Mouse (Mus musculus): ENCODE measurements around the gene Tns3. TPM values are rescaled to one million over a fixed set of nuclear protein-coding genes. Genes with fewer than 3 reads are reported as not detected.
A peak's percentile ranks its signal among the peaks of the same experiment; 100 is the strongest.

The Tns3 gene
- polyA plus RNA-seq, 1 experiment from 2014 or later, result 12.6 TPM

DNA sequence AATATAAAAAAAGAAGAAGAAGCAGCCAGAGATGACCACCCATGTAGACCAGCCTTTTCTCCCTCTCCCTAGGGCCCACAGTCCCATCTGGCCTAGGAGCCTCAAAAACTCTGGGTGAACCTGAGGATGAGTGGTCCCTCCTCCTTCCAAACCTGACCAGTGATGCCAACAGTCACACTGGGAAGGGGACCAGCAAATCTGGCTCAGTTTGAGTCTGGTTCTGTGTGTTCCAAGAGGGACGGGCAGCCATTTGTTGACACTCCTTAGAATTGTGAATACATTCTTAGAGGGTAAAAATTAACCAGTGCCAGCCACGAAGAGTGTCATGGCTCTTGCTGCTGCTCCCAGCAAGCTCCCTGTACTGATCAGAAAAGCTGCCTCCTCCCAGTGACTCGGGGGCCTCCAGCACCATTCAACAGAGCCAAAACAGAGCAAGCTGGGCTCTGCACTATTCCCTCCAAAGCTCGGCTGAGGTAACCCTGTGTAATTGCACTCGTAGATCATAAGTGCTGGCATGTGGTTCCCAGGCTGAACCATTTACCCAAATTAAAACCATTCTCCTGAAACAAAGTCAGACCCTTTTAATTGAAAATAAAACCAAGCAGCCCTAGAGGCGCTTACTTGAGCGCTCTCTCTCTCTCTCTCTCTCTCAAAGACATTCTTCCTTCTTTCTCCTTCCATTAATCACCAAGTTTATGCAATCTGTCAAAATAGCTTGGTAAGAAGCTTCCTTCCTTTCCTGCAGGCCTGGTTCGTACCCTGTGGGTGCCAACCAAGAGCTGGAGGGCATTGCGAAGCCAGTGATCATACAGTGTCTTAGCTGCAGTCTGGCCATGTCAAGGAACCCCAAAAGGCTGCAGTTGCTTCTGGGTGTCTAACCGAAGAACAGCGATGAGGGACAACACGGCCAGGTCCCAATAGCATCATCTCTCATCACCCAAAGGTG lies 7.6 kb downstream of the Tns3 start:
- H3K36me3 ChIP-seq, result no peaks in the 10 kb centered on the region
- H3K4me1 ChIP-seq, result peaks cover 24% of the 10 kb centered on the region
- H3K9me3 ChIP-seq, result no peaks in the 10 kb centered on the region
- H3K9ac ChIP-seq, result no peak overlapping the region
- no peak overlapping the region for H3K4me3 ChIP-seq
- 0 out of 2 replicates have a peak, but pooled peaks have one; percentile 22 for ATAC-seq (ENCODE audit: low FRiP score, low read depth)
- no peak overlapping the region for H3K27ac ChIP-seq
- no peaks in the 10 kb centered on the region for H3K27me3 ChIP-seq (replicated peaks)
- WGBS, result 68% methylated on average over 12 of the region's 12 CpGs
- H3K4me2 ChIP-seq (replicated peaks), result no peak overlapping the region

- H3K27me3 ChIP-seq (replicated peaks), result no peaks in the 10 kb centered on the region
- H3K9me3 ChIP-seq, result no peaks in the 10 kb centered on the region
- no peak overlapping the region for H3K9ac ChIP-seq
- no peak overlapping the region for H3K4me2 ChIP-seq (replicated peaks)
- no peak for ATAC-seq (ENCODE audit: low FRiP score, low read depth)
- no peak overlapping the region for H3K27ac ChIP-seq
- 36% methylated on average over 13 of the region's 13 CpGs for WGBS
- peaks cover 19% of the 10 kb centered on the region for H3K4me1 ChIP-seq
- no peaks in the 10 kb centered on the region for H3K36me3 ChIP-seq
- no peak overlapping the region for H3K4me3 ChIP-seq
These were observed 10.5 kb downstream of the Tns3 start for GRCm38 (mm10) chr11:8653800-8654295.

DNA sequence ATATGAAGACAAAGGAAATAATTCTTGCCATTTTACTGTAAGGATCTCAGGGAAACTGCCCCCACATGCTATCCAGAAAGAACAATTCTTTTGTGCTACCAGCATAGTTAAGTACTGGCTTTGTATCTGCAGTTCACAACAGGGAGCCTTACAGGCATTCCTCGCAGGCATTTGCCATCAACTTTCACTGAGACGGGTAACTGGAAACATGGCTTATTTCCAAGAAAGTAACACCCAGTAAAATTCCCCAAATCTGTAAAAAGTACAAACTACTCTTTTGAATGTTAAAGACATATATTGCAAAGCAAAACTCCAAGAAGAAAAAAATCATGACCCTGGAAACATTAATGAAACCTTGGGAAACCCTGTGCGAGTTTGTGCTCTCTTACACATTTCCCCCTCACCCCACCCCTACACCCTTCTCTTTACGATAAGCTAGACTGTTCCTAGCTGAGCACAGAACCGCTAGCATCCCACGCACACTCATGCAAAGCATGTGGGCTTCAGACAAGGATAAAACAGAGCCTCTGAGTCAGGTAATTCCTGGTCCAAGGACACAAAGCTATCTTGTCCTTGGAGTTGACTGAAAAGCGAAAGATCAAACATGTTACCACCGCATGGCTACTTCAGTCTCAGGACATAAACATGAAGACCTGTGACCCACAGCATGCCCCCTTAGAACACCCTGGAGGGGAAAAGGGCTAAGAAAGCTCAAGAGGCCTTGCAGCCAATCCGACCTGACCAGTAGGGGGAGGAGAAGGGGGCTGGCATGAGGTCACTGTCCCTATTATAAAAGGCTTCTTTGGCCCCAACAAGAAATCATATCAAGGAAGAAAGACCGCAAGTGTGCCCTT lies 11.3 kb downstream of the Tns3 start:
- no peak for ATAC-seq (ENCODE audit: low FRiP score, low read depth)
- Histone ChIP-seq H3K9me3 (no peaks in the 10 kb centered on the region), H3K4me2 (replicated peaks) (no peak overlapping the region), H3K9ac (no peak overlapping the region), H3K4me1 (peaks cover 19% of the 10 kb centered on the region), H3K4me3 (no peak overlapping the region), H3K36me3 (no peaks in the 10 kb centered on the region), H3K27ac (no peak overlapping the region), H3K27me3 (replicated peaks) (no peaks in the 10 kb centered on the region)
- 41% methylated on average over 10 of the region's 10 CpGs for WGBS

DNA sequence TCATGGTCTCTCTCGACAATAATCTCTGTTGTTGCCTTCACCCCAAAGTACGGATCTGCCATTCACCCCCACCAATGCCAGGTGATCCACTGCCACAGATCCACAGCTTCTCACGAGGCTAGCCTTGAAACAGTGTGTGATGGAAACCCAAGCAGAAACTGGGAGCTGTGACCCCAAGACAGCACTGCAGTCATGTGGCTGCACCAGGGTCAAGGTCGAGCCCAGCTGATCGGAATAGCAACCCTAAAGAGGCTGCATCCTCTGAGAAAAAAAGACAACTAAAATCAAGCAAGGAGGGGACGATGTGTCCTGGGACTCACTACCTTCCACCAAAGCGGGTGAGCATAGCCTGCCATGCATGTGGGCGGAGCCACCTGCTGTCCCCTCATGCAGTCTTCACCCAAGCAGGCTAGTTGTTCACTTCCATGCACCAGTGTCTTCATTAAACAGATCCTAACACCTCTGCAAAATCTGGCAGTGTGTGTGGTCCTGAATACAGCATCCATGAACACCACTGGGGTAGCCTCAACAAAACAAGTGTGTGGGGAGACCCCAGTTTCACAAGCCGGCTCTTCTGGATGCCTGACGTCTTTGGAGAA lies 12.1 kb downstream of the Tns3 start:
- Histone ChIP-seq H3K36me3 (no peaks in the 10 kb centered on the region), H3K9me3 (no peaks in the 10 kb centered on the region), H3K4me3 (no peak overlapping the region), H3K9ac (no peak overlapping the region), H3K4me1 (peaks cover 19% of the 10 kb centered on the region), H3K4me2 (replicated peaks) (no peak overlapping the region), H3K27ac (no peak overlapping the region), H3K27me3 (replicated peaks) (no peaks in the 10 kb centered on the region)
- 75% methylated on average over 10 of the region's 10 CpGs for WGBS
- ATAC-seq (ENCODE audit: low FRiP score, low read depth), result peak; percentile 23; the same call in 1 of the 2 replicates

DNA sequence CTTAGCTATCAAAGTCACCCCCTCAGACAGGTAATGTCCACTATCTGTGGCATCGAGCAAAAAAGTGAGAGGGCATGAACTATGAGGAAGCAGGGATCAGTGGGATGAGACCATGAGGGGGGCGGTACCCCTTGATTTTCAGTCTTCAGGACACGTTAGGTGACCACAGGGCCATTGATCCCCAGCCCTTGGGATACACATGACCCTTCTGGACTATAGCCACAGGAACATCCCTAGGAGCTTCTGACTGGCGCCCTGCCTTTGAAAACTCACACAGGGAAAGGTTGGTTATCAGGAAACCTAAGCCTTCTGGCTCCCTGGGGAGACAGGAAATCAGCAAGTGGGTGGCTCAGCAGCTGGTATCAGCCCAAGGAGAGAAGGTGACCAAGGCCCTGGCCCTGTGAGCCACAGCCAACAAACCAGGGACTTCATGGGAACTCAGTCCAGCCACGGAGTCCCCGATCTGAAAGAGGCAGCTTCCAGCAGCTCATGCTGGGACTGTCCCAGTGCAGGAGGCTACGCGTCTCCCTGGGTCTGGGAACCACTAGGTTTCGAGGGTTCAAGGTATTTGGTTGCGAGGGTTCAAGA lies 12.8 kb downstream of the Tns3 start:
- Histone ChIP-seq H3K9me3 (no peaks in the 10 kb centered on the region), H3K27me3 (replicated peaks) (no peaks in the 10 kb centered on the region), H3K4me2 (replicated peaks) (no peak overlapping the region), H3K4me3 (no peak overlapping the region), H3K4me1 (peaks cover 19% of the 10 kb centered on the region), H3K9ac (no peak overlapping the region), H3K27ac (no peak overlapping the region), H3K36me3 (no peaks in the 10 kb centered on the region)
- 84% methylated on average over 10 of the region's 10 CpGs for WGBS
- no peak for ATAC-seq (ENCODE audit: low FRiP score, low read depth)

GRCm38 (mm10) chr11:8645609-8646008 lies 18.7 kb downstream of the Tns3 start:
- Histone ChIP-seq H3K36me3 (no peaks in the 10 kb centered on the region), H3K27me3 (replicated peaks) (no peaks in the 10 kb centered on the region), H3K27ac (no peak overlapping the region), H3K9ac (no peak overlapping the region), H3K9me3 (no peaks in the 10 kb centered on the region), H3K4me1 (0 out of 2 replicates have a peak, but pooled peaks cover 6% of the 10 kb centered on the region), H3K4me2 (replicated peaks) (no peak overlapping the region), H3K4me3 (no peak overlapping the region)
- no peak for ATAC-seq (ENCODE audit: low FRiP score, low read depth)
- 88% methylated on average over 3 of the region's 3 CpGs for WGBS

GRCm38 (mm10) chr11:8644272-8644671 lies 20.1 kb downstream of the Tns3 start:
- no peak overlapping the region for H3K4me2 ChIP-seq (replicated peaks)
- ATAC-seq (ENCODE audit: low FRiP score, low read depth), result no peak
- no peak overlapping the region for H3K27ac ChIP-seq
- no peak overlapping the region for H3K9ac ChIP-seq
- no peaks in the 10 kb centered on the region for H3K27me3 ChIP-seq (replicated peaks)
- WGBS, result 96% methylated on average over 2 of the region's 2 CpGs
- H3K4me3 ChIP-seq, result no peak overlapping the region
- H3K9me3 ChIP-seq, result no peaks in the 10 kb centered on the region
- H3K4me1 ChIP-seq, result 0 out of 2 replicates have a peak, but pooled peaks cover 8% of the 10 kb centered on the region
- H3K36me3 ChIP-seq, result no peaks in the 10 kb centered on the region

DNA sequence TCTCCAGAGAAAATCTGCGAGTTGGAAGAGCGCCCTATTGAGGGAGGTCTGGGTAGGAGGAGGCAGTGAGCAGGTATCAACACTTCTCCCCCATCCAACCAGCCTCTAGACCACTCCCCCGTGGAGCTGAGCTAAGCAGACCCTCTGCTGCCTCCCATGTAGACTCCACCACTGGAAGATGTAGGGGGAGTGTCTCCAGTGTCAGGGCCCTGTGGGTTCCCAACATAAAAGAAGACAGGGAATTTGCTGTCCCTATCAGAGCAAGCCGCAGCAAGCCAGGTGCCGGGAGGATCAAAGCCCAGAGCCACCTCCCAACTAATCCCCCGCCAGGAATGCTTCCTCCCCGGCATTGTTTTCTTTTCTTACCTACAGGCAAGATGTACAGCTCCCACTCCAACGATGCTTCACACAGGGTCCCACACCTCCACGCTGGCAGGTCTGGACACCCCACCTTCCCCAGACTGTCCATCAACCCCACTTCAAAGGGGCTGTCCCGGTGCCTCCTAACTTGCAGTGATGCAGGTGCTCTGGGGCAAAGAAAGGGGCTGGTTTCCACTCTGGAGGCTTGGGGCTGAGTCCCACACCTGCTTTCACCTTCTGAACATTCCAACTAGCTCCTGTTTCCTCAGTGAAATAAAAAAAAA lies 22.6 kb downstream of the Tns3 start:
- Histone ChIP-seq H3K4me2 (replicated peaks) (no peak overlapping the region), H3K4me1 (0 out of 2 replicates have a peak, but pooled peaks cover 8% of the 10 kb centered on the region), H3K9me3 (no peaks in the 10 kb centered on the region), H3K9ac (no peak overlapping the region), H3K27ac (no peak overlapping the region), H3K36me3 (no peaks in the 10 kb centered on the region), H3K27me3 (replicated peaks) (no peaks in the 10 kb centered on the region), H3K4me3 (no peak overlapping the region)
- ATAC-seq (ENCODE audit: low FRiP score, low read depth), result no peak
- WGBS, result 28% methylated on average over 10 of the region's 10 CpGs

GRCm38 (mm10) chr11:8639726-8640125 lies 24.6 kb downstream of the Tns3 start:
- Histone ChIP-seq H3K4me3 (no peak overlapping the region), H3K4me1 (0 out of 2 replicates have a peak, but pooled peaks cover 8% of the 10 kb centered on the region), H3K36me3 (no peaks in the 10 kb centered on the region), H3K9me3 (no peaks in the 10 kb centered on the region), H3K27ac (no peak overlapping the region), H3K9ac (no peak overlapping the region), H3K27me3 (replicated peaks) (no peaks in the 10 kb centered on the region), H3K4me2 (replicated peaks) (no peak overlapping the region)
- 90% methylated on average over 16 of the region's 16 CpGs for WGBS
- ATAC-seq (ENCODE audit: low FRiP score, low read depth), result no peak

DNA sequence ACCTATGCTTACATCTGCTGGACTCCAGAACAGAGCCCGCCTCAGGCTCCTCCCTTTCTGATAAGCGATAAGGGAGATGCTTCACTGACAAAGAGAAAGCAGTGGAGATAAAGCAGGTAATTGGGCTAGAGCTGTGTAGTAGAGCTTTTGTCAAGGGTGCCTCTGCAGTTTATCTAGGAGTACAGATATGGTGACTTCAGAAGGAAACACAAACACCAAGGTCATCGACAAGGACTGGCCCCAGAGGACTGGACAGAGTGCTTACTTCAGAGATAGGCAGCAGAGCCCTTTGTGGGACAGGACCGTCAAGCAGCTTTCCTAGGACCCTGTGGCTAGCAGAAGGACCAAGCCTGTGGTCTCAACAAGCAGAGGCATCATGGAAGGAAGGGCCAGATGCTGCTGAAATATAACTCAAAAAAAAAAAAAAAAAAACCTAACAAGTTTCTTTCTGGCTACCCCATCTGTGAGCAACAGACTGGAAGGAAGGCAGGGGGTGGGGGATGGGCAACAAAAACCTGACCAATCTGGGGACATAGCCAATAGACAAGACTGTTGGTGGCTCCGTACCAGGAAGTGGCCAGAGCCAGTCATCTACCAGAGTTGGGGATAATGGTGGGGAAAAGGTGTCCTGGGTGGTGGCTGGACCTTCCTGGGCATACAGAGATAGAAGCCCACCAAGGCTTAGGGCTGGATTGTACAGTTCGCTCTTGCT lies 25.2 kb downstream of the Tns3 start:
- H3K27me3 ChIP-seq (replicated peaks), result no peaks in the 10 kb centered on the region
- H3K4me1 ChIP-seq, result 0 out of 2 replicates have a peak, but pooled peaks cover 8% of the 10 kb centered on the region
- no peaks in the 10 kb centered on the region for H3K36me3 ChIP-seq
- no peak for ATAC-seq (ENCODE audit: low FRiP score, low read depth)
- H3K9me3 ChIP-seq, result no peaks in the 10 kb centered on the region
- no peak overlapping the region for H3K4me3 ChIP-seq
- H3K27ac ChIP-seq, result no peak overlapping the region
- no peak overlapping the region for H3K4me2 ChIP-seq (replicated peaks)
- H3K9ac ChIP-seq, result no peak overlapping the region
- 92% methylated on average over 6 of the region's 6 CpGs for WGBS
